Mouse (Mus musculus): ENCODE measurements around the gene Mtg2. TPM values are rescaled to one million over a fixed set of nuclear protein-coding genes. Genes with fewer than 3 reads are reported as not detected.
A peak's percentile ranks its signal among the peaks of the same experiment; 100 is the strongest.

Mtg2 gene
- 37.4 and 37.7 TPM in 2 replicates for polyA plus RNA-seq (2015; fragmentation: Nextera tagmentation; extraction: Ambion mirVana)

- 4% methylated on average over 58 of the region's 58 CpGs for WGBS
- no peaks in the 10 kb centered on the region for H3K9me3 ChIP-seq
- no peaks in the 10 kb centered on the region for H3K27me3 ChIP-seq (replicated peaks)
Measured at GRCm38 (mm10) chr2:180070481-180071453, at the start of gene Mtg2. Gene Mtg2 (plus strand): TSS chr2:180070588.

GRCm38 (mm10) chr2:180020919-180021318, 49.5 kb upstream of the Mtg2 start:
- 82% methylated on average over 8 of the region's 8 CpGs for WGBS
- no peak overlapping the region for H3K9ac ChIP-seq
- H3K4me1 ChIP-seq: peaks cover 9% of the 10 kb centered on the region
- ATAC-seq (replicated peaks): no peak
- H3K36me3 ChIP-seq (replicated peaks): no peaks in the 10 kb centered on the region
- no peak overlapping the region for H3K4me2 ChIP-seq
- H3K9me3 ChIP-seq: no peaks in the 10 kb centered on the region
- no peak overlapping the region for H3K27ac ChIP-seq
- H3K4me3 ChIP-seq: no peak overlapping the region
- H3K27me3 ChIP-seq (replicated peaks): peaks cover 18% of the 10 kb centered on the region; the same call in 1 of the 2 replicates

More at GRCm38 (mm10) chr2:180070481-180071453, at the start of gene Mtg2:
- Histone ChIP-seq H3K27ac (peak within 1 kb of the TSS; percentile 93), H3K36me3 (replicated peaks) (peaks cover 17% of the 10 kb centered on the region; the same call in 1 of the 2 replicates), H3K4me3 (peak within 1 kb of the TSS; percentile 78), H3K9ac (peak within 1 kb of the TSS; percentile 78), H3K4me2 (peak within 1 kb of the TSS; percentile 75), H3K4me1 (peaks cover 15% of the 10 kb centered on the region)
- peak; percentile 97 for ATAC-seq (replicated peaks)

- H3K27me3 ChIP-seq (replicated peaks): peaks cover 18% of the 10 kb centered on the region; the same call in 1 of the 2 replicates
- no peak overlapping the region for H3K4me2 ChIP-seq
- ATAC-seq (replicated peaks): no peak
- 0 out of 2 replicates have a peak, but pooled peaks cover 2% of the 10 kb centered on the region for H3K36me3 ChIP-seq (replicated peaks)
- H3K9me3 ChIP-seq: no peaks in the 10 kb centered on the region
- peaks cover 28% of the 10 kb centered on the region for H3K4me1 ChIP-seq
- H3K27ac ChIP-seq: no peak overlapping the region
- 63% methylated on average over 6 of the region's 6 CpGs for WGBS
- no peak overlapping the region for H3K4me3 ChIP-seq
- H3K9ac ChIP-seq: no peak overlapping the region
Measured at GRCm38 (mm10) chr2:180022751-180023150, 47.6 kb upstream of the Mtg2 start.

- peaks cover 46% of the 10 kb centered on the region for H3K4me1 ChIP-seq
- H3K9me3 ChIP-seq: no peaks in the 10 kb centered on the region
- peak within 1 kb of the TSS; percentile 97 for H3K4me2 ChIP-seq
- WGBS: under 1% methylated on average over 77 of the region's 80 CpGs
- H3K27ac ChIP-seq: peak within 1 kb of the TSS; percentile 98
- H3K9ac ChIP-seq: peak within 1 kb of the TSS; percentile 90
- H3K4me3 ChIP-seq: peak within 1 kb of the TSS; percentile 91
- H3K27me3 ChIP-seq (replicated peaks): peaks cover 18% of the 10 kb centered on the region; the same call in 1 of the 2 replicates
- peaks cover 12% of the 10 kb centered on the region; the same call in 1 of the 2 replicates for H3K36me3 ChIP-seq (replicated peaks)
- ATAC-seq (replicated peaks): peak; percentile 96
Measured at GRCm38 (mm10) chr2:180024401-180025098, 45.8 kb upstream of the Mtg2 start, which contains the start of gene Lsm14b. Gene Lsm14b (plus strand): TSS chr2:180024987.

- WGBS: under 1% methylated on average over 77 of the region's 84 CpGs
- peak overlapping the region; percentile 91 for H3K4me3 ChIP-seq
- H3K27me3 ChIP-seq (replicated peaks): peaks cover 18% of the 10 kb centered on the region; the same call in 1 of the 2 replicates
- peak overlapping the region; percentile 98 for H3K27ac ChIP-seq
- H3K9me3 ChIP-seq: no peaks in the 10 kb centered on the region
- peak overlapping the region; percentile 90 for H3K9ac ChIP-seq
- H3K4me2 ChIP-seq: peak overlapping the region; percentile 97
- no peak; the same call in none of the 2 replicates for ATAC-seq (replicated peaks)
- peaks cover 16% of the 10 kb centered on the region; the same call in 1 of the 2 replicates for H3K36me3 ChIP-seq (replicated peaks)
- H3K4me1 ChIP-seq: peaks cover 46% of the 10 kb centered on the region
Measured at GRCm38 (mm10) chr2:180025135-180025860, 45.1 kb upstream of the Mtg2 start.

- peak overlapping the region; percentile 98 for H3K27ac ChIP-seq
- no peaks in the 10 kb centered on the region for H3K9me3 ChIP-seq
- 0 out of 2 replicates have a peak, but pooled peaks have one; percentile 1 for ATAC-seq (replicated peaks)
- peak overlapping the region; percentile 97 for H3K4me2 ChIP-seq
- H3K4me1 ChIP-seq: peaks cover 46% of the 10 kb centered on the region
- H3K36me3 ChIP-seq (replicated peaks): peaks cover 21% of the 10 kb centered on the region; the same call in 1 of the 2 replicates
- 3% methylated on average over 6 of the region's 6 CpGs for WGBS
- peaks cover 18% of the 10 kb centered on the region; the same call in 1 of the 2 replicates for H3K27me3 ChIP-seq (replicated peaks)
- H3K4me3 ChIP-seq: peak overlapping the region; percentile 91
- peak overlapping the region; percentile 90 for H3K9ac ChIP-seq
Measured at GRCm38 (mm10) chr2:180025861-180026200, 44.6 kb upstream of the Mtg2 start.

- H3K36me3 ChIP-seq (replicated peaks): peaks cover 37% of the 10 kb centered on the region
- peak overlapping the region; percentile 97 for H3K4me2 ChIP-seq
- H3K9ac ChIP-seq: peak overlapping the region; percentile 90
- H3K27ac ChIP-seq: no peak overlapping the region
- WGBS: 75% methylated on average over 9 of the region's 9 CpGs
- no peaks in the 10 kb centered on the region for H3K9me3 ChIP-seq
- H3K4me1 ChIP-seq: peaks cover 46% of the 10 kb centered on the region
- ATAC-seq (replicated peaks): no peak
- H3K4me3 ChIP-seq: peak overlapping the region; percentile 91
- H3K27me3 ChIP-seq (replicated peaks): peaks cover 7% of the 10 kb centered on the region; the same call in 1 of the 2 replicates
Measured at GRCm38 (mm10) chr2:180027768-180028167, 42.6 kb upstream of the Mtg2 start.

- no peak overlapping the region for H3K4me3 ChIP-seq
- H3K9me3 ChIP-seq: no peaks in the 10 kb centered on the region
- peaks cover 71% of the 10 kb centered on the region for H3K36me3 ChIP-seq (replicated peaks)
- no peak overlapping the region for H3K9ac ChIP-seq
- H3K4me1 ChIP-seq: peaks cover 33% of the 10 kb centered on the region
- 85% methylated on average over 6 of the region's 6 CpGs for WGBS
- no peaks in the 10 kb centered on the region for H3K27me3 ChIP-seq (replicated peaks)
- no peak for ATAC-seq (replicated peaks)
- H3K27ac ChIP-seq: no peak overlapping the region
- H3K4me2 ChIP-seq: no peak overlapping the region
Measured at GRCm38 (mm10) chr2:180031270-180031669, 39.1 kb upstream of the Mtg2 start.

GRCm38 (mm10) chr2:180032925-180033324, 37.5 kb upstream of the Mtg2 start:
- no peaks in the 10 kb centered on the region for H3K27me3 ChIP-seq (replicated peaks)
- ATAC-seq (replicated peaks): no peak

GRCm38 (mm10) chr2:180033956-180034355, 36.4 kb upstream of the Mtg2 start:
- H3K4me3 ChIP-seq: no peak overlapping the region
- no peaks in the 10 kb centered on the region for H3K27me3 ChIP-seq (replicated peaks)
- WGBS: 74% methylated on average over 3 of the region's 3 CpGs
- H3K4me2 ChIP-seq: no peak overlapping the region
- 0 out of 2 replicates have a peak, but pooled peaks have one; percentile 11 for ATAC-seq (replicated peaks)
- peaks cover 84% of the 10 kb centered on the region for H3K36me3 ChIP-seq (replicated peaks)
- peaks cover 6% of the 10 kb centered on the region for H3K4me1 ChIP-seq
- H3K9me3 ChIP-seq: no peaks in the 10 kb centered on the region
- H3K9ac ChIP-seq: no peak overlapping the region
- H3K27ac ChIP-seq: no peak overlapping the region

More at GRCm38 (mm10) chr2:180032925-180033324, 37.5 kb upstream of the Mtg2 start:
- peaks cover 17% of the 10 kb centered on the region for H3K4me1 ChIP-seq
- H3K9me3 ChIP-seq: no peaks in the 10 kb centered on the region
- WGBS: 86% methylated on average over 3 of the region's 3 CpGs
- H3K27ac ChIP-seq: no peak overlapping the region
- no peak overlapping the region for H3K4me2 ChIP-seq
- no peak overlapping the region for H3K9ac ChIP-seq
- no peak overlapping the region for H3K4me3 ChIP-seq
- peaks cover 82% of the 10 kb centered on the region for H3K36me3 ChIP-seq (replicated peaks)

GRCm38 (mm10) chr2:180034753-180035152, 35.6 kb upstream of the Mtg2 start:
- ATAC-seq (replicated peaks): no peak
- peaks cover 5% of the 10 kb centered on the region for H3K4me1 ChIP-seq
- no peaks in the 10 kb centered on the region for H3K9me3 ChIP-seq
- no peak overlapping the region for H3K4me3 ChIP-seq
- H3K36me3 ChIP-seq (replicated peaks): peaks cover 87% of the 10 kb centered on the region
- 75% methylated on average over 5 of the region's 5 CpGs for WGBS
- H3K4me2 ChIP-seq: no peak overlapping the region
- no peaks in the 10 kb centered on the region for H3K27me3 ChIP-seq (replicated peaks)
- H3K27ac ChIP-seq: no peak overlapping the region
- H3K9ac ChIP-seq: no peak overlapping the region
